Mouse (Mus musculus) liver, embryonic 11.5 days (tissue): Measurements from ENCODE around the gene Apom. TPM values are rescaled to one million over a fixed set of nuclear protein-coding genes. Genes with fewer than 3 reads are reported as not detected.

ENCODE experiments used
- ATAC-seq: fragments of 200-750 bp; cut with Nextera tagmentation; replicated peaks from 2 replicates; pipeline ENCODE4 v1.8.0; 2017; ENCODE audit warnings: moderate number of reproducible peaks, mild to moderate bottlenecking, moderate TSS enrichment, moderate library complexity; ENCODE audit not compliant: low FRiP score
- DNase-seq: peaks from one replicate; pipeline ENCODE4 v3.0.0-alpha.2; 2017; ENCODE audit warnings: low spot score
- H3K27ac ChIP-seq: fragments of 300-500 bp; sonication (generic); 2 replicates; pipeline ENCODE4 v1.5.1; 2014; ENCODE audit warnings: mild to moderate bottlenecking, low read depth, low read length, control low read depth
- H3K27me3 ChIP-seq: fragments of 300-500 bp; sonication (generic); replicated peaks from 2 replicates; pipeline ENCODE4 v1.6.1; 2014; ENCODE audit warnings: low read length, mixed read lengths; ENCODE audit not compliant: control insufficient read depth, insufficient read depth
- H3K36me3 ChIP-seq: fragments of 300-500 bp; sonication (generic); 2 replicates; pipeline ENCODE4 v1.6.1; 2014; ENCODE audit warnings: mild to moderate bottlenecking, low read length, moderate library complexity, mixed read lengths; ENCODE audit not compliant: control insufficient read depth, insufficient read depth
- H3K4me1 ChIP-seq: fragments of 300-500 bp; sonication (generic); replicated peaks from 2 replicates; pipeline ENCODE4 v1.6.1; 2014; ENCODE audit warnings: low read length, mixed read lengths; ENCODE audit not compliant: control insufficient read depth, insufficient read depth
- H3K4me2 ChIP-seq: fragments of 300-500 bp; sonication (generic); 2 replicates; pipeline ENCODE4 v1.6.1; 2014; ENCODE audit warnings: mild to moderate bottlenecking, control low read depth, moderate library complexity
- H3K4me3 ChIP-seq: fragments of 300-500 bp; sonication (generic); 2 replicates; pipeline ENCODE4 v1.5.1; 2014; ENCODE audit warnings: low read depth, low read length, control low read depth
- H3K9ac ChIP-seq: fragments of 300-500 bp; sonication (generic); 2 replicates; pipeline ENCODE4 v1.6.1; 2014; ENCODE audit warnings: low read depth, low read length, control low read depth
- H3K9me3 ChIP-seq: fragments of 300-500 bp; sonication (generic); 2 replicates; pipeline ENCODE4 v1.6.1; 2016; ENCODE audit warnings: low read length, inconsistent platforms, mixed read lengths; ENCODE audit not compliant: control insufficient read depth
- WGBS: fragments of 180-500 bp; shearing (Covaris S2); extraction: QIAGEN DNeasy Blood & Tissue Kit; methylation state at CpG from one replicate; pipeline ENCODE4 v1.1.7; 2014; 5-methylcytosine and 5-hydroxymethylcytosine counted together
- polyA plus RNA-seq: library from polyadenylated mRNA; unstranded; fragments of >200 nt; fragmentation: Nextera tagmentation; extraction: Ambion mirVana; gene quantifications from 2 replicates; pipeline ENCODE4 v1.2.1, GENCODE M21; 2014

Gene Apom
- polyA plus RNA-seq, 1 experiment from 2014 or later, result 429 TPM

DNA sequence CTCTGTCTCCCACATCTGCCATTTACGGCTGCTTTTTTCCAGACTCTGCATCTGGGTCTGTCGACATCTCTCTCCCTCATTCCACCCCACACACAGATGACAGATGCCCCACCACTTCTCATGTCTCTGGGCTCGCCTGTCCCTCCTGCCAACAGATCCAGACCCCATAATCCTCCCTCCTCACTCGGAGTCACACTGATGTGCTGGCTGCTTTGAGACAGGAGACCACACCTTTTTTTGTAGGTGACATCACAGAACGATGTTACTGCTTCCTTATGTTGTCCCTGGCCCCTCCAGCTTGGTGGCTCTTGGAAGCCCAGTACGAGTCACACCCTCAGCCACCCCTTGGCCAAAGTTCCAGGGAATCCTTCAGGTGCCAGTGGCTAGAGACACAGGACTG, 51.6 kb downstream of the Apom start:
- Histone ChIP-seq H3K4me1 (peaks cover 22% of the 10 kb centered on the region), H3K36me3 (no peaks in the 10 kb centered on the region), H3K4me3 (peak overlapping the region; percentile 26), H3K9me3 (no peaks in the 10 kb centered on the region), H3K27ac (peak overlapping the region; percentile 74), H3K27me3 (0 out of 2 replicates have a peak, but pooled peaks cover 3% of the 10 kb centered on the region), H3K9ac (peak overlapping the region; percentile 61), H3K4me2 (peak overlapping the region; percentile 64)
- peak; percentile 44 for ATAC-seq
- no peak for DNase-seq
- 29% methylated on average over 6 of the region's 6 CpGs for WGBS

- H3K4me1 ChIP-seq, result peaks cover 22% of the 10 kb centered on the region
- H3K4me2 ChIP-seq, result peak overlapping the region; percentile 64
- H3K9ac ChIP-seq, result peak overlapping the region; percentile 61
- peak overlapping the region; percentile 74 for H3K27ac ChIP-seq
- 12% methylated on average over 9 of the region's 9 CpGs for WGBS
- DNase-seq (no peak), ATAC-seq (peak; percentile 95)
- 0 out of 2 replicates have a peak, but pooled peaks cover 3% of the 10 kb centered on the region for H3K27me3 ChIP-seq
- no peaks in the 10 kb centered on the region for H3K36me3 ChIP-seq
- peak overlapping the region; percentile 26 for H3K4me3 ChIP-seq
- H3K9me3 ChIP-seq, result no peaks in the 10 kb centered on the region
These were observed 52.1 kb downstream of the Apom start for GRCm38 (mm10) chr17:35079778-35080177.

Other genes starting within 250 kb of the Apom start
- 8.1 and 9.0 TPM in 2 replicates for gene C2, start 233.8 kb downstream of the Apom start, polyA plus RNA-seq
- 43.6 and 50.9 TPM in 2 replicates for gene Ehmt2, start 233.6 kb downstream of the Apom start, polyA plus RNA-seq
- 0.97 and 1.3 TPM in 2 replicates for gene Slc44a4, start 217.6 kb downstream of the Apom start, polyA plus RNA-seq
- gene Neu1, start 200.8 kb downstream of the Apom start, polyA plus RNA-seq, result 24.4 and 26.4 TPM in 2 replicates
- 0.14 and 0.41 TPM in 2 replicates for gene Hspa1b, start 172.8 kb downstream of the Apom start, polyA plus RNA-seq
- gene Gm20481, start 162.1 kb downstream of the Apom start, polyA plus RNA-seq, result not detected in 2 replicates
- gene Hspa1a, start 159.9 kb downstream of the Apom start, polyA plus RNA-seq, result 4.7 and 5.7 TPM in 2 replicates
- gene Hspa1l, start 159.3 kb downstream of the Apom start, polyA plus RNA-seq, result 0.66 and 1.5 TPM in 2 replicates
- gene Lsm2, start 150.2 kb downstream of the Apom start, polyA plus RNA-seq, result 304 and 315 TPM in 2 replicates
- 234 and 245 TPM in 2 replicates for gene Vars, start 131.1 kb downstream of the Apom start, polyA plus RNA-seq
- gene Vwa7, start 115.5 kb downstream of the Apom start, polyA plus RNA-seq, result 0.16 TPM in 2 replicates
- gene Sapcd1, start 104.0 kb downstream of the Apom start, polyA plus RNA-seq, result 6.9 and 8.5 TPM in 2 replicates
- gene Msh5, start 85.3 kb downstream of the Apom start, polyA plus RNA-seq, result 3.8 and 4.7 TPM in 2 replicates
- 118 and 134 TPM in 2 replicates for gene Clic1, start 82.1 kb downstream of the Apom start, polyA plus RNA-seq
- 124 and 132 TPM in 2 replicates for gene Ddah2, start 73.0 kb downstream of the Apom start, polyA plus RNA-seq
- gene Ly6g6c, start 66.7 kb downstream of the Apom start, polyA plus RNA-seq, result 0.34 and 1.8 TPM in 2 replicates
- gene Mpig6b, start 65.9 kb downstream of the Apom start, polyA plus RNA-seq, result 8.4 and 11.2 TPM in 2 replicates
- 0.57 TPM in 1 of 2 replicates, not detected in the other for gene Ly6g6e, start 55.1 kb downstream of the Apom start, polyA plus RNA-seq
- gene Ly6g6d, start 54.0 kb downstream of the Apom start, polyA plus RNA-seq, result 0.44 and 0.78 TPM in 2 replicates
- gene Ly6g6f, start 46.4 kb downstream of the Apom start, polyA plus RNA-seq, result 12.8 and 13.5 TPM in 2 replicates
- gene Abhd16a, start 42.8 kb downstream of the Apom start, polyA plus RNA-seq, result 71.6 and 79.8 TPM in 2 replicates
- not detected in 2 replicates for gene Ly6g5c, start 23.8 kb downstream of the Apom start, polyA plus RNA-seq
- 0.69 and 0.89 TPM in 2 replicates for gene Ly6g5b, start 16.6 kb downstream of the Apom start, polyA plus RNA-seq
- 23.7 and 25.2 TPM in 2 replicates for gene Gpank1, start 10.6 kb downstream of the Apom start, polyA plus RNA-seq
- gene Csnk2b, start 10.0 kb downstream of the Apom start, polyA plus RNA-seq, result 246 and 259 TPM in 2 replicates
- 6.0 and 7.1 TPM in 2 replicates for gene D17H6S53E, start 5.7 kb downstream of the Apom start, polyA plus RNA-seq
- 61.4 and 73.6 TPM in 2 replicates for gene Bag6, start 3.1 kb upstream of the Apom start, polyA plus RNA-seq
- 169 and 205 TPM in 2 replicates for gene Prrc2a, start 32.8 kb upstream of the Apom start, polyA plus RNA-seq
- 13.9 and 20.0 TPM in 2 replicates for gene Aif1, start 44.0 kb upstream of the Apom start, polyA plus RNA-seq
- gene Lst1, start 56.4 kb upstream of the Apom start, polyA plus RNA-seq, result 24.1 and 28.1 TPM in 2 replicates
- gene Ltb, start 62.4 kb upstream of the Apom start, polyA plus RNA-seq, result 0.70 and 0.78 TPM in 2 replicates
- gene Tnf, start 70.0 kb upstream of the Apom start, polyA plus RNA-seq, result 0.47 and 0.53 TPM in 2 replicates
- gene Lta, start 73.3 kb upstream of the Apom start, polyA plus RNA-seq, result not detected in 2 replicates
- gene Gm16181, start 88.8 kb upstream of the Apom start, polyA plus RNA-seq, result 0.53 TPM in 1 of 2 replicates, not detected in the other
- gene Atp6v1g2, start 101.6 kb upstream of the Apom start, polyA plus RNA-seq, result 2.6 and 2.9 TPM in 2 replicates
- 4.6 and 5.4 TPM in 2 replicates for gene Nfkbil1, start 103.7 kb upstream of the Apom start, polyA plus RNA-seq
- 432 and 439 TPM in 2 replicates for gene Ddx39b, start 109.7 kb upstream of the Apom start, polyA plus RNA-seq
- 88.0 and 90.8 TPM in 2 replicates for gene H2-D1, start 130.7 kb upstream of the Apom start, polyA plus RNA-seq
- gene H2-Q1, start 188.4 kb upstream of the Apom start, polyA plus RNA-seq, result 0.40 and 0.60 TPM in 2 replicates
- gene H2-Q2, start 210.2 kb upstream of the Apom start, polyA plus RNA-seq, result 1.6 and 2.1 TPM in 2 replicates
- gene H2-Q4, start 247.6 kb upstream of the Apom start, polyA plus RNA-seq, result 1.8 and 2.0 TPM in 2 replicates